Mouse (Mus musculus) cerebellum, adult 2 months (tissue): ENCODE measurements at regions not wholly inside any gene's neighbourhood (a gene's known extent, or its start where the extent isn't known, plus 50 kb on each side); places are given as distances from the start of the nearest gene placed in this dataset.
A peak's percentile ranks its signal among the peaks of the same experiment; 100 is the strongest.

Experiments used
- DNase-seq, 2 experiments: peaks; one replicate each; pipeline ENCODE4 v3.0.0; 2021
- H3K27ac ChIP-seq: fragments of 200-500 bp; 2 replicates; pipeline ENCODE4 v1.5.1; 2012; ENCODE audit warnings: low read length, control low read depth, inconsistent platforms; ENCODE audit not compliant: insufficient read depth
- H3K27me3 ChIP-seq: fragments of 200-500 bp; 2 replicates; pipeline ENCODE4 v1.6.1; 2012; ENCODE audit warnings: inconsistent platforms, mild to moderate bottlenecking, low read length, moderate library complexity; ENCODE audit not compliant: control insufficient read depth, insufficient read depth
- H3K4me1 ChIP-seq: fragments of 200-500 bp; 2 replicates; pipeline ENCODE4 v1.6.1; 2011; ENCODE audit warnings: low read length; ENCODE audit not compliant: control insufficient read depth, insufficient read depth
- H3K4me3 ChIP-seq: fragments of 200-500 bp; replicated peaks from 2 replicates; pipeline ENCODE3; 2011; ENCODE audit warnings: mild to moderate bottlenecking, low read depth, low read length, control low read depth; ENCODE audit not compliant: insufficient read depth
- CTCF ChIP-seq: fragments of 200-500 bp; IDR thresholded peaks from 2 replicates; pipeline ENCODE4 v1.5.1; 2011; ENCODE audit warnings: low read depth, mild to moderate bottlenecking, control low read depth, low read length, moderate library complexity, borderline replicate concordance; ENCODE audit not compliant: insufficient read depth
- POLR2A ChIP-seq: fragments of 200-500 bp; IDR thresholded peaks from 2 replicates; pipeline ENCODE4 v1.6.1; 2011; ENCODE audit warnings: low read length, control low read depth, borderline replicate concordance; ENCODE audit not compliant: insufficient read depth
- WGBS: fragments of 180-500 bp; shearing (Covaris S2); methylation state at CpG from one replicate; pipeline ENCODE4 v1.1.7; 2018; 5-methylcytosine and 5-hydroxymethylcytosine counted together

- no peaks in the 10 kb centered on the region for H3K4me1 ChIP-seq
- WGBS: 85% methylated on average over 2 of the region's 2 CpGs
Observed at GRCm38 (mm10) chr15:41920270-41920669, 1786.1 kb downstream of the 9330182O14Rik start.

GRCm38 (mm10) chr15:41936697-41937096, 1802.5 kb downstream of the 9330182O14Rik start:
- 27% methylated on average over 2 of the region's 2 CpGs for WGBS
- Histone ChIP-seq H3K4me3 (no peak overlapping the region), H3K27me3 (no peaks in the 10 kb centered on the region), H3K27ac (no peak overlapping the region), H3K4me1 (no peaks in the 10 kb centered on the region)
- TF ChIP-seq CTCF: no peak
- no peak for DNase-seq

More at GRCm38 (mm10) chr15:41920270-41920669, 1786.1 kb downstream of the 9330182O14Rik start:
- Histone ChIP-seq H3K4me3 (no peak overlapping the region), H3K27me3 (no peaks in the 10 kb centered on the region), H3K27ac (no peak overlapping the region)
- DNase-seq: no peak
- TF ChIP-seq CTCF: no peak
- no peak for TF ChIP-seq POLR2A

- no peaks in the 10 kb centered on the region for H3K27me3 ChIP-seq
- no peak overlapping the region for H3K4me3 ChIP-seq
- 78% methylated on average over 2 of the region's 2 CpGs for WGBS
- no peak for DNase-seq
- no peaks in the 10 kb centered on the region for H3K4me1 ChIP-seq
- no peak for TF ChIP-seq POLR2A
- no peak for TF ChIP-seq CTCF
- H3K27ac ChIP-seq: no peak overlapping the region
Observed at GRCm38 (mm10) chr15:41945226-41945625, 1811.1 kb downstream of the 9330182O14Rik start.

- Histone ChIP-seq H3K4me3 (no peak overlapping the region), H3K27ac (no peak overlapping the region), H3K27me3 (no peaks in the 10 kb centered on the region), H3K4me1 (no peaks in the 10 kb centered on the region)
- DNase-seq: no peak
- TF ChIP-seq POLR2A (no peak), CTCF (no peak)
Observed at GRCm38 (mm10) chr15:41947888-41948287, 1813.7 kb downstream of the 9330182O14Rik start.

- Histone ChIP-seq H3K4me3 (no peak overlapping the region), H3K27ac (no peak overlapping the region), H3K4me1 (no peaks in the 10 kb centered on the region), H3K27me3 (no peaks in the 10 kb centered on the region)
- 52% methylated on average over 4 of the region's 4 CpGs for WGBS
- TF ChIP-seq POLR2A (no peak), CTCF (peak; percentile 65)
- peak in 1 of 2 experiments; percentile 17 for DNase-seq
Observed at GRCm38 (mm10) chr15:41948347-41949093, 1814.4 kb downstream of the 9330182O14Rik start.

GRCm38 (mm10) chr15:41949094-41949461, 1814.9 kb downstream of the 9330182O14Rik start:
- Histone ChIP-seq H3K27ac (no peak overlapping the region), H3K4me1 (no peaks in the 10 kb centered on the region), H3K4me3 (no peak overlapping the region), H3K27me3 (no peaks in the 10 kb centered on the region)
- TF ChIP-seq POLR2A (no peak), CTCF (no peak)
- WGBS: 74% methylated on average over 6 of the region's 6 CpGs
- no peak for DNase-seq

- Histone ChIP-seq H3K27ac (no peak overlapping the region), H3K4me1 (no peaks in the 10 kb centered on the region), H3K27me3 (no peaks in the 10 kb centered on the region), H3K4me3 (no peak overlapping the region)
- WGBS: 64% methylated on average over 5 of the region's 5 CpGs
- TF ChIP-seq POLR2A (no peak), CTCF (peak; percentile 52)
- DNase-seq: peak in 1 of 2 experiments; percentile 15
Observed at GRCm38 (mm10) chr15:41951276-41951675, 1817.1 kb downstream of the 9330182O14Rik start.

GRCm38 (mm10) chr15:41960597-41960996, 1826.4 kb downstream of the 9330182O14Rik start:
- Histone ChIP-seq H3K4me1 (no peaks in the 10 kb centered on the region), H3K27me3 (no peaks in the 10 kb centered on the region), H3K4me3 (no peak overlapping the region), H3K27ac (no peak overlapping the region)
- no peak for TF ChIP-seq CTCF
- no peak for TF ChIP-seq POLR2A
- no peak for DNase-seq
